28 mouse cellular contexts compared by ENCODE assay signal in genomic region chr12:5285579-5285978, GRCm38 (mm10).
DNase-seq lines count a peak whose midpoint lies in the region; ATAC-seq and TF ChIP-seq lines count a peak whose summit lies in the region.
"Had no signal": no experiment of that assay in that cellular context is flagged by ENCODE, and none has a peak within 500 bp of the region (broad histone marks: within the 10 kb centered on the region; RNA-seq: fewer than 3 reads in every experiment).

No protein-coding gene starts in this region.

- H3K4me2 ChIP-seq in midbrain, embryonic 13.5 days (replicated peaks), result no peak overlapping the region
- no peak overlapping the region for H3K4me2 ChIP-seq in midbrain, embryonic 16.5 days (ENCODE audit: low read length)
- H3K4me2 ChIP-seq in intestine, postnatal 0 days (replicated peaks; ENCODE audit: low read depth), result no peak overlapping the region
- H3K4me2 ChIP-seq: embryonic facial prominence, embryonic 13.5 days; forebrain, embryonic 15.5 days; heart, embryonic 11.5 days; hindbrain, embryonic 12.5 days; intestine, embryonic 15.5 days; lung, embryonic 15.5 days had no signal

- peak; percentile 44 to 61 for DNase-seq in frontal cortex, postnatal 36 days (ENCODE audit: low spot score in 2 of 2)
- no peak for DNase-seq in frontal cortex, postnatal 14 days (ENCODE audit: low spot score in 2 of 2)
- peak; percentile 42 for DNase-seq in right cerebral cortex, postnatal 25 days
- no peak for DNase-seq in right cerebral cortex, postnatal 14 days
- DNase-seq: adrenal gland, postnatal 10 days; cerebellum, adult 11-12 months; cerebellum, adult 9-11 months; gastrocnemius, adult 2 months; gastrocnemius, postnatal 36 days; heart, adult 18-20 months; heart, postnatal 36 days; liver; thymus, postnatal 4 days had no signal

- H3K9ac ChIP-seq in midbrain, embryonic 13.5 days (replicated peaks), result no peak overlapping the region
- no peak overlapping the region for H3K9ac ChIP-seq in midbrain, embryonic 16.5 days (ENCODE audit: low read depth, low read length)
- H3K9ac ChIP-seq in intestine, postnatal 0 days (ENCODE audit: low read depth, low read length), result no peak overlapping the region
- H3K9ac ChIP-seq: embryonic facial prominence, embryonic 13.5 days; forebrain, embryonic 15.5 days; hindbrain, embryonic 12.5 days; intestine, embryonic 15.5 days; liver, embryonic 14.5 days; lung, embryonic 15.5 days had no signal

- peaks cover 22% of the 10 kb centered on the region; the same call in 1 of the 2 replicates for H3K4me1 ChIP-seq in midbrain, embryonic 13.5 days (replicated peaks)
- no peaks in the 10 kb centered on the region for H3K4me1 ChIP-seq in midbrain, embryonic 16.5 days (ENCODE audit: control insufficient read depth, insufficient read depth, low read length)
- peaks cover 3% of the 10 kb centered on the region; the same call in 1 of the 2 replicates for H3K4me1 ChIP-seq in intestine, postnatal 0 days (replicated peaks; ENCODE audit: control insufficient read depth, insufficient read depth, low read length)
- H3K4me1 ChIP-seq: forebrain, embryonic 15.5 days; lung, embryonic 15.5 days had no signal

- H3K27me3 ChIP-seq in midbrain, embryonic 13.5 days, result no peaks in the 10 kb centered on the region
- H3K27me3 ChIP-seq in midbrain, embryonic 16.5 days (ENCODE audit: control insufficient read depth, insufficient read depth, low read depth, low read length), result no peaks in the 10 kb centered on the region
- H3K27me3 ChIP-seq in intestine, postnatal 0 days (replicated peaks; ENCODE audit: control insufficient read depth, insufficient read depth, low read length), result no peaks in the 10 kb centered on the region
- H3K27me3 ChIP-seq: embryonic facial prominence, embryonic 13.5 days; forebrain, embryonic 15.5 days; hindbrain, embryonic 12.5 days; intestine, embryonic 15.5 days; lung, embryonic 15.5 days; Patski had no signal

- H3K9me3 ChIP-seq in midbrain, embryonic 13.5 days, result no peaks in the 10 kb centered on the region
- H3K9me3 ChIP-seq in midbrain, embryonic 16.5 days (replicated peaks; ENCODE audit: control insufficient read depth, low read length, poor library complexity, severe bottlenecking), result no peaks in the 10 kb centered on the region
- H3K9me3 ChIP-seq in intestine, postnatal 0 days (ENCODE audit: control insufficient read depth), result no peaks in the 10 kb centered on the region
- H3K9me3 ChIP-seq: embryonic facial prominence, embryonic 13.5 days; forebrain, embryonic 10.5 days; forebrain, embryonic 15.5 days; hindbrain, embryonic 12.5 days; intestine, embryonic 15.5 days; lung, embryonic 15.5 days; midbrain, embryonic 10.5 days had no signal

- no peak for TF ChIP-seq CTCF in intestine, postnatal 0 days (IDR thresholded peaks at IDR 0.05; ENCODE audit: low read depth)

- 80% methylated on average over 11 of the region's 11 CpGs for WGBS in midbrain, embryonic 13.5 days
- WGBS in midbrain, embryonic 16.5 days, result 82% methylated on average over 11 of the region's 11 CpGs
- WGBS in intestine, postnatal 0 days, result 87% methylated on average over 11 of the region's 11 CpGs

- no peak overlapping the region for H3K4me3 ChIP-seq in midbrain, embryonic 13.5 days (replicated peaks)
- H3K4me3 ChIP-seq in midbrain, embryonic 16.5 days (ENCODE audit: low read depth, low read length), result no peak overlapping the region
- H3K4me3 ChIP-seq in intestine, postnatal 0 days (ENCODE audit: low read depth, low read length), result no peak overlapping the region
- H3K4me3 ChIP-seq: embryonic facial prominence, embryonic 13.5 days; forebrain, embryonic 10.5 days; forebrain, embryonic 15.5 days; gastrocnemius, adult 2 months; hindbrain, embryonic 12.5 days; intestine, embryonic 15.5 days; lung, embryonic 15.5 days; midbrain, embryonic 10.5 days had no signal

- H3K36me3 ChIP-seq in midbrain, embryonic 13.5 days, result no peaks in the 10 kb centered on the region
- H3K36me3 ChIP-seq in midbrain, embryonic 16.5 days (ENCODE audit: control insufficient read depth, insufficient read depth, low read length), result no peaks in the 10 kb centered on the region
- H3K36me3 ChIP-seq in intestine, postnatal 0 days (ENCODE audit: control insufficient read depth, insufficient read depth), result no peaks in the 10 kb centered on the region
- H3K36me3 ChIP-seq: forebrain, embryonic 10.5 days; forebrain, embryonic 15.5 days; hindbrain, embryonic 12.5 days; intestine, embryonic 15.5 days; lung, embryonic 15.5 days; midbrain, embryonic 10.5 days had no signal

- ATAC-seq in midbrain, embryonic 13.5 days, result no peak
- ATAC-seq in midbrain, embryonic 16.5 days, result no peak
- no peak for ATAC-seq in intestine, postnatal 0 days
- ATAC-seq: forebrain, embryonic 15.5 days; hindbrain, postnatal 0 days; Patski had no signal

- 0 out of 2 replicates have a peak overlapping the region, but pooled peaks have one; percentile 17 for H3K27ac ChIP-seq in midbrain, embryonic 13.5 days
- H3K27ac ChIP-seq in midbrain, embryonic 16.5 days (ENCODE audit: low read length), result no peak overlapping the region; the same call in 1 of the 2 replicates
- no peak overlapping the region for H3K27ac ChIP-seq in intestine, postnatal 0 days (ENCODE audit: low read depth, low read length)
- H3K27ac ChIP-seq: embryonic facial prominence, embryonic 13.5 days; forebrain, embryonic 10.5 days; forebrain, embryonic 15.5 days; gastrocnemius, adult 2 months; hindbrain, embryonic 12.5 days; hindbrain, postnatal 0 days; intestine, embryonic 15.5 days; kidney, postnatal 0 days; liver, embryonic 14.5 days; lung, embryonic 15.5 days; midbrain, embryonic 10.5 days had no signal

Comparison
In these comparisons a context has a peak if more than half of its experiments do, and no peak if none do; other contexts are left out.
1. DNase-seq: peak in frontal cortex, postnatal 36 days (2 of 2) and right cerebral cortex, postnatal 25 days (single experiment); none in frontal cortex, postnatal 14 days (0 of 2) and right cerebral cortex, postnatal 14 days (single experiment).